Mouse (Mus musculus) embryonic facial prominence, embryonic 10.5 days (tissue): ENCODE results near the gene Mta3. TPM values are rescaled to one million over a fixed set of nuclear protein-coding genes. Genes with fewer than 3 reads are reported as not detected.
"Not testable (repeated sequence)": the region's sequence is repeated elsewhere in the genome, so short reads cannot be mapped to it uniquely, and the experiment has no call there.

Experiments used
- DNase-seq: peaks from one replicate; pipeline ENCODE4 v3.0.0-alpha.2; 2017; ENCODE audit warnings: low spot score
- H3K27ac ChIP-seq: fragments of 300-500 bp; sonication (generic); replicated peaks from 2 replicates; pipeline ENCODE4 v1.5.1; 2016; ENCODE audit warnings: mild to moderate bottlenecking
- H3K27me3 ChIP-seq: fragments of 300-500 bp; sonication (generic); replicated peaks from 2 replicates; pipeline ENCODE4 v1.6.1; 2016; ENCODE audit warnings: low read depth, mild to moderate bottlenecking; ENCODE audit not compliant: poor library complexity, severe bottlenecking
- H3K36me3 ChIP-seq: fragments of 300-500 bp; sonication (generic); replicated peaks from 2 replicates; pipeline ENCODE4 v1.6.1; 2016; ENCODE audit warnings: mild to moderate bottlenecking, moderate library complexity
- H3K4me1 ChIP-seq: fragments of 300-500 bp; sonication (generic); 2 replicates; pipeline ENCODE4 v1.6.1; 2016
- H3K4me3 ChIP-seq: fragments of 300-500 bp; sonication (generic); 2 replicates; pipeline ENCODE4 v1.5.1; 2016; ENCODE audit warnings: mild to moderate bottlenecking, moderate library complexity
- H3K9me3 ChIP-seq: fragments of 300-500 bp; sonication (generic); 2 replicates; pipeline ENCODE4 v1.6.1; 2016; ENCODE audit warnings: mild to moderate bottlenecking
- WGBS: fragments of 180-500 bp; shearing (Covaris S2); methylation state at CpG from one replicate; pipeline ENCODE4 v1.1.7; 2016; 5-methylcytosine and 5-hydroxymethylcytosine counted together
- polyA plus RNA-seq: library from polyadenylated mRNA; unstranded; fragments of >200 nt; fragmentation: Nextera tagmentation; extraction: Ambion mirVana; gene quantifications from 2 replicates; pipeline ENCODE4 v1.2.1, GENCODE M21; 2016

Gene Mta3
- polyA plus RNA-seq, 1 experiment from 2014 or later, result 40.5 TPM

- Histone ChIP-seq H3K36me3 (no peaks in the 10 kb centered on the region), H3K4me3 (no peak overlapping the region), H3K27me3 (no peaks in the 10 kb centered on the region), H3K9me3 (0 out of 2 replicates have a peak, but pooled peaks cover 5% of the 10 kb centered on the region), H3K4me1 (peaks cover 5% of the 10 kb centered on the region; the same call in 1 of the 2 replicates), H3K27ac (no peak overlapping the region)
- whole genome bisulfite sequencing, result 69% methylated on average over 2 of the region's 2 CpGs
- no peak for DNase-seq
Observed at GRCm38 (mm10) chr17:83695785-83696184, 10.2 kb upstream of the Mta3 start.

- Histone ChIP-seq H3K27ac (no peak overlapping the region), H3K4me3 (no peak overlapping the region), H3K27me3 (no peaks in the 10 kb centered on the region), H3K4me1 (no peaks in the 10 kb centered on the region), H3K9me3 (no peaks in the 10 kb centered on the region), H3K36me3 (no peaks in the 10 kb centered on the region)
- DNase-seq, result no peak
- 83% methylated on average over 8 of the region's 8 CpGs for WGBS
Observed at GRCm38 (mm10) chr17:83699062-83699724, 6.8 kb upstream of the Mta3 start.

GRCm38 (mm10) chr17:83700125-83700524 lies 5.8 kb upstream of the Mta3 start:
- H3K9me3 ChIP-seq, result no peaks in the 10 kb centered on the region
- H3K4me3 ChIP-seq, result no peak overlapping the region
- WGBS, result 81% methylated on average over 9 of the region's 9 CpGs
- DNase-seq, result no peak
- no peaks in the 10 kb centered on the region for H3K27me3 ChIP-seq
- no peak overlapping the region for H3K27ac ChIP-seq
- no peaks in the 10 kb centered on the region for H3K36me3 ChIP-seq
- H3K4me1 ChIP-seq, result peaks cover under 1% of the 10 kb centered on the region

- H3K4me3 ChIP-seq, result no peak overlapping the region
- H3K36me3 ChIP-seq, result peaks cover 7% of the 10 kb centered on the region; the same call in 1 of the 2 replicates
- H3K9me3 ChIP-seq, result no peaks in the 10 kb centered on the region
- WGBS, result 90% methylated on average over 5 of the region's 5 CpGs
- H3K4me1 ChIP-seq, result peaks cover 23% of the 10 kb centered on the region
- no peak overlapping the region for H3K27ac ChIP-seq
- H3K27me3 ChIP-seq, result no peaks in the 10 kb centered on the region
- no peak for DNase-seq
Observed at GRCm38 (mm10) chr17:83704469-83704868, 1.5 kb upstream of the Mta3 start.

GRCm38 (mm10) chr17:83705352-83706115 lies 429 bp upstream of the Mta3 start:
- Histone ChIP-seq H3K9me3 (no peaks in the 10 kb centered on the region), H3K4me1 (peaks cover 23% of the 10 kb centered on the region), H3K27me3 (no peaks in the 10 kb centered on the region), H3K4me3 (peak overlapping the region; percentile 92), H3K36me3 (peaks cover 15% of the 10 kb centered on the region), H3K27ac (peak overlapping the region; percentile 98)
- peak; percentile 70 for DNase-seq
- 1% methylated on average over 38 of the region's 38 CpGs for WGBS

GRCm38 (mm10) chr17:83706594-83707126 lies 697 bp downstream of the Mta3 start:
- DNase-seq, result peak; percentile 66
- Histone ChIP-seq H3K4me1 (peaks cover 23% of the 10 kb centered on the region), H3K36me3 (peaks cover 22% of the 10 kb centered on the region), H3K4me3 (peak overlapping the region; percentile 92), H3K27ac (peak overlapping the region; percentile 98), H3K9me3 (no peaks in the 10 kb centered on the region), H3K27me3 (no peaks in the 10 kb centered on the region)
- WGBS, result 1% methylated on average over 19 of the region's 19 CpGs

GRCm38 (mm10) chr17:83707372-83707771 lies 1.4 kb downstream of the Mta3 start:
- Histone ChIP-seq H3K4me3 (peak overlapping the region; percentile 92), H3K27me3 (no peaks in the 10 kb centered on the region), H3K36me3 (peaks cover 29% of the 10 kb centered on the region), H3K9me3 (no peaks in the 10 kb centered on the region), H3K27ac (no peak overlapping the region; the same call in 1 of the 2 replicates), H3K4me1 (peaks cover 23% of the 10 kb centered on the region)
- no peak for DNase-seq
- 87% methylated on average over 4 of the region's 4 CpGs for WGBS

GRCm38 (mm10) chr17:83707846-83708245 lies 1.9 kb downstream of the Mta3 start:
- peaks cover 23% of the 10 kb centered on the region for H3K4me1 ChIP-seq
- no peak for DNase-seq
- 91% methylated on average over 6 of the region's 6 CpGs for WGBS
- H3K27ac ChIP-seq, result no peak overlapping the region
- no peaks in the 10 kb centered on the region for H3K27me3 ChIP-seq
- H3K4me3 ChIP-seq, result no peak overlapping the region
- no peaks in the 10 kb centered on the region for H3K9me3 ChIP-seq
- peaks cover 33% of the 10 kb centered on the region for H3K36me3 ChIP-seq

GRCm38 (mm10) chr17:83708256-83708655 lies 2.3 kb downstream of the Mta3 start:
- Histone ChIP-seq H3K27me3 (no peaks in the 10 kb centered on the region), H3K4me1 (peaks cover 23% of the 10 kb centered on the region), H3K27ac (no peak overlapping the region), H3K36me3 (peaks cover 35% of the 10 kb centered on the region), H3K4me3 (no peak overlapping the region), H3K9me3 (no peaks in the 10 kb centered on the region)
- 84% methylated on average over 10 of the region's 10 CpGs for WGBS
- no peak for DNase-seq

GRCm38 (mm10) chr17:83708891-83709290 lies 2.9 kb downstream of the Mta3 start:
- 84% methylated on average over 6 of the region's 6 CpGs for WGBS
- H3K36me3 ChIP-seq, result peaks cover 36% of the 10 kb centered on the region
- no peak for DNase-seq
- no peak overlapping the region for H3K4me3 ChIP-seq
- H3K27me3 ChIP-seq, result no peaks in the 10 kb centered on the region
- H3K9me3 ChIP-seq, result no peaks in the 10 kb centered on the region
- H3K27ac ChIP-seq, result no peak overlapping the region
- H3K4me1 ChIP-seq, result peaks cover 23% of the 10 kb centered on the region

GRCm38 (mm10) chr17:83709517-83709916 lies 3.6 kb downstream of the Mta3 start:
- H3K9me3 ChIP-seq, H3K4me3 ChIP-seq, H3K27me3 ChIP-seq, H3K27ac ChIP-seq, DNase-seq: not testable (repeated sequence)
- WGBS, result 90% methylated on average over 3 of the region's 3 CpGs
- Histone ChIP-seq H3K36me3 (peaks cover 42% of the 10 kb centered on the region), H3K4me1 (peaks cover 23% of the 10 kb centered on the region)

GRCm38 (mm10) chr17:83710639-83711038 lies 4.7 kb downstream of the Mta3 start:
- H3K4me1 ChIP-seq, result peaks cover 17% of the 10 kb centered on the region
- H3K4me3 ChIP-seq, result no peak overlapping the region
- WGBS, result 95% methylated on average over 8 of the region's 8 CpGs
- no peak overlapping the region for H3K27ac ChIP-seq
- no peaks in the 10 kb centered on the region for H3K27me3 ChIP-seq
- H3K36me3 ChIP-seq, result peaks cover 51% of the 10 kb centered on the region
- no peaks in the 10 kb centered on the region for H3K9me3 ChIP-seq
- no peak for DNase-seq
